In genomic region chr4:53931068-53931467, GRCm38 (mm10) we compare ENCODE assay signal across 10 mouse cellular contexts.
DNase-seq lines count a peak whose midpoint lies in the region; ATAC-seq lines count a peak whose summit lies in the region.
"Had no signal": no experiment of that assay in that cellular context is flagged by ENCODE, and none has a peak within 500 bp of the region (broad histone marks: within the 10 kb centered on the region; RNA-seq: fewer than 3 reads in every experiment).

No protein-coding gene starts in this region.

- peaks cover 9% of the 10 kb centered on the region for H3K27me3 ChIP-seq in heart, embryonic 13.5 days (replicated peaks)
- H3K27me3 ChIP-seq in midbrain, embryonic 11.5 days (ENCODE audit: control insufficient read depth, insufficient read depth, low read length), result no peaks in the 10 kb centered on the region
- H3K27me3 ChIP-seq in midbrain, embryonic 10.5 days (ENCODE audit: low read depth, poor library complexity, severe bottlenecking), result no peaks in the 10 kb centered on the region
- H3K27me3 ChIP-seq in hindbrain, embryonic 13.5 days, result no peaks in the 10 kb centered on the region
- H3K27me3 ChIP-seq in neural tube, embryonic 14.5 days (ENCODE audit: control insufficient read depth, insufficient read depth, low read length), result no peaks in the 10 kb centered on the region
- H3K27me3 ChIP-seq: heart, embryonic 12.5 days had no signal

- DNase-seq in heart, postnatal 4 days, result no peak
- no peak for DNase-seq in midbrain, embryonic 11.5 days (ENCODE audit: low spot score, missing footprints)
- DNase-seq in midbrain, embryonic 10.5 days (ENCODE audit: low spot score), result no peak
- DNase-seq in spleen, postnatal 10 days (ENCODE audit: low spot score in 2 of 2), result no peak
- DNase-seq in gastrocnemius, adult 18-20 months (ENCODE audit: low spot score), result no peak

- no peaks in the 10 kb centered on the region for H3K9me3 ChIP-seq in heart, embryonic 13.5 days
- no peaks in the 10 kb centered on the region for H3K9me3 ChIP-seq in midbrain, embryonic 11.5 days (ENCODE audit: control insufficient read depth, low read length)
- no peaks in the 10 kb centered on the region for H3K9me3 ChIP-seq in midbrain, embryonic 10.5 days (replicated peaks)
- no peaks in the 10 kb centered on the region for H3K9me3 ChIP-seq in hindbrain, embryonic 13.5 days
- H3K9me3 ChIP-seq in neural tube, embryonic 14.5 days (ENCODE audit: control insufficient read depth, low read length), result no peaks in the 10 kb centered on the region
- H3K9me3 ChIP-seq: heart, embryonic 12.5 days had no signal

- ATAC-seq in heart, embryonic 13.5 days (ENCODE audit: extremely low read depth, insufficient number of reproducible peaks, low FRiP score, low TSS enrichment), result no peak
- ATAC-seq in midbrain, embryonic 11.5 days (ENCODE audit: low FRiP score), result peak; percentile 62
- ATAC-seq in hindbrain, embryonic 13.5 days (ENCODE audit: low FRiP score), result peak; percentile 24; the same call in 1 of the 2 replicates
- peak; percentile 31; the same call in 1 of the 2 replicates for ATAC-seq in neural tube, embryonic 14.5 days (ENCODE audit: low read depth)
- ATAC-seq: liver, postnatal 0 days had no signal

- H3K4me2 ChIP-seq in heart, embryonic 13.5 days, result peak overlapping the region; percentile 68; the same call in 1 of the 2 replicates
- no peak overlapping the region for H3K4me2 ChIP-seq in midbrain, embryonic 11.5 days
- H3K4me2 ChIP-seq in hindbrain, embryonic 13.5 days, result no peak overlapping the region
- no peak overlapping the region for H3K4me2 ChIP-seq in neural tube, embryonic 14.5 days (ENCODE audit: low read depth, low read length)

- 77% methylated on average over 3 of the region's 3 CpGs for WGBS in heart, embryonic 13.5 days
- WGBS in midbrain, embryonic 11.5 days, result 90% methylated on average over 3 of the region's 3 CpGs
- 92% methylated on average over 3 of the region's 3 CpGs for WGBS in midbrain, embryonic 10.5 days
- WGBS in hindbrain, embryonic 13.5 days, result 88% methylated on average over 3 of the region's 3 CpGs
- 92% methylated on average over 3 of the region's 3 CpGs for WGBS in neural tube, embryonic 14.5 days

- H3K4me3 ChIP-seq in heart, embryonic 13.5 days, result no peak overlapping the region
- no peak overlapping the region for H3K4me3 ChIP-seq in midbrain, embryonic 11.5 days (ENCODE audit: low read depth, low read length)
- no peak overlapping the region for H3K4me3 ChIP-seq in midbrain, embryonic 10.5 days
- H3K4me3 ChIP-seq in hindbrain, embryonic 13.5 days, result no peak overlapping the region
- no peak overlapping the region for H3K4me3 ChIP-seq in neural tube, embryonic 14.5 days (ENCODE audit: low read depth, low read length)

- no peak overlapping the region for H3K9ac ChIP-seq in heart, embryonic 13.5 days
- H3K9ac ChIP-seq in midbrain, embryonic 11.5 days (ENCODE audit: low read length), result no peak overlapping the region
- no peak overlapping the region for H3K9ac ChIP-seq in hindbrain, embryonic 13.5 days
- H3K9ac ChIP-seq in neural tube, embryonic 14.5 days (replicated peaks; ENCODE audit: low read depth, low read length), result no peak overlapping the region
- H3K9ac ChIP-seq: liver, postnatal 0 days had no signal

- H3K4me1 ChIP-seq in heart, embryonic 13.5 days, result peaks cover 10% of the 10 kb centered on the region
- no peaks in the 10 kb centered on the region for H3K4me1 ChIP-seq in midbrain, embryonic 11.5 days (ENCODE audit: control insufficient read depth, insufficient read depth, low read length)
- peaks cover 13% of the 10 kb centered on the region for H3K4me1 ChIP-seq in midbrain, embryonic 10.5 days
- H3K4me1 ChIP-seq in hindbrain, embryonic 13.5 days (replicated peaks), result peaks cover 8% of the 10 kb centered on the region
- no peaks in the 10 kb centered on the region for H3K4me1 ChIP-seq in neural tube, embryonic 14.5 days (ENCODE audit: control insufficient read depth, insufficient read depth, low read length)

- H3K36me3 ChIP-seq in heart, embryonic 13.5 days, result no peaks in the 10 kb centered on the region
- H3K36me3 ChIP-seq in midbrain, embryonic 11.5 days (ENCODE audit: control insufficient read depth, insufficient read depth, low read length), result no peaks in the 10 kb centered on the region
- no peaks in the 10 kb centered on the region for H3K36me3 ChIP-seq in midbrain, embryonic 10.5 days
- H3K36me3 ChIP-seq in hindbrain, embryonic 13.5 days, result no peaks in the 10 kb centered on the region
- H3K36me3 ChIP-seq in neural tube, embryonic 14.5 days (ENCODE audit: control insufficient read depth, insufficient read depth, low read length), result no peaks in the 10 kb centered on the region
- H3K36me3 ChIP-seq: heart, embryonic 12.5 days had no signal

- H3K27ac ChIP-seq in heart, embryonic 13.5 days (replicated peaks), result no peak overlapping the region
- no peak overlapping the region for H3K27ac ChIP-seq in midbrain, embryonic 11.5 days (ENCODE audit: low read depth, low read length)
- H3K27ac ChIP-seq in midbrain, embryonic 10.5 days (replicated peaks), result no peak overlapping the region
- H3K27ac ChIP-seq in hindbrain, embryonic 13.5 days, result no peak overlapping the region
- H3K27ac ChIP-seq in neural tube, embryonic 14.5 days (ENCODE audit: low read depth, low read length), result no peak overlapping the region
